Mouse (Mus musculus): ENCODE measurements at regions not wholly inside any gene's neighbourhood (a gene's known extent, or its start where the extent isn't known, plus 50 kb on each side); places are given as distances from the start of the nearest gene placed in this dataset.

GRCm38 (mm10) chr15:27340070-27340469, 126.4 kb upstream of the Ank start:
- TF ChIP-seq HCFC1 (IDR thresholded peaks at IDR 0.05; ENCODE audit: borderline replicate concordance, insufficient read depth, low read length) (no peak), CHD2 (IDR thresholded peaks at IDR 0.05; ENCODE audit: low read depth, low read length) (no peak), ZC3H11A (IDR thresholded peaks at IDR 0.05; ENCODE audit: borderline replicate concordance, low read depth, low read length) (no peak)
